Mouse (Mus musculus): ENCODE measurements around the gene Zc3h12d. TPM values are rescaled to one million over a fixed set of nuclear protein-coding genes. Genes with fewer than 3 reads are reported as not detected.

Gene Zc3h12d
- polyA plus RNA-seq, 1 experiment from 2014 or later: 0.04 TPM

GRCm38 (mm10) chr10:7833377-7834165 is 1.3 kb downstream of the Zc3h12d start:
- DNase-seq (ENCODE audit: low spot score): no peak
- H3K4me2 ChIP-seq (ENCODE audit: low read depth, low read length, severe bottlenecking): no peak overlapping the region
- H3K4me1 ChIP-seq (replicated peaks; ENCODE audit: control insufficient read depth, insufficient read depth, low read length): no peaks in the 10 kb centered on the region
- no peaks in the 10 kb centered on the region for H3K36me3 ChIP-seq (ENCODE audit: control insufficient read depth, insufficient read depth, low read length)
- no peaks in the 10 kb centered on the region for H3K9me3 ChIP-seq (ENCODE audit: control insufficient read depth, low read length)
- no peak overlapping the region for H3K9ac ChIP-seq (ENCODE audit: low read length)
- WGBS: 79% methylated on average over 9 of the region's 9 CpGs
- no peak overlapping the region for H3K27ac ChIP-seq (ENCODE audit: low read depth, low read length)
- H3K27me3 ChIP-seq (ENCODE audit: control insufficient read depth, insufficient read depth, low read length): no peaks in the 10 kb centered on the region
- no peak overlapping the region for H3K4me3 ChIP-seq (ENCODE audit: low read depth, low read length)
- ATAC-seq (replicated peaks; ENCODE audit: low FRiP score): no peak

- no peaks in the 10 kb centered on the region for H3K4me1 ChIP-seq (replicated peaks; ENCODE audit: control insufficient read depth, insufficient read depth, low read length)
- WGBS: 80% methylated on average over 10 of the region's 10 CpGs
- no peaks in the 10 kb centered on the region for H3K36me3 ChIP-seq (ENCODE audit: control insufficient read depth, insufficient read depth, low read length)
- no peaks in the 10 kb centered on the region for H3K27me3 ChIP-seq (ENCODE audit: control insufficient read depth, insufficient read depth, low read length)
- no peak overlapping the region for H3K4me2 ChIP-seq (ENCODE audit: low read depth, low read length, severe bottlenecking)
- DNase-seq (ENCODE audit: low spot score) (no peak), ATAC-seq (replicated peaks; ENCODE audit: low FRiP score) (no peak)
- H3K27ac ChIP-seq (ENCODE audit: low read depth, low read length): no peak overlapping the region
- H3K9me3 ChIP-seq (ENCODE audit: control insufficient read depth, low read length): no peaks in the 10 kb centered on the region
- H3K9ac ChIP-seq (ENCODE audit: low read length): no peak overlapping the region
- H3K4me3 ChIP-seq (ENCODE audit: low read depth, low read length): no peak overlapping the region
Observed at GRCm38 (mm10) chr10:7834671-7835225, 2.5 kb downstream of the Zc3h12d start.

- H3K9me3 ChIP-seq (ENCODE audit: control insufficient read depth, low read length): no peaks in the 10 kb centered on the region
- DNase-seq (ENCODE audit: low spot score) (no peak), ATAC-seq (replicated peaks; ENCODE audit: low FRiP score) (no peak)
- WGBS: 62% methylated on average over 2 of the region's 2 CpGs
- H3K9ac ChIP-seq (ENCODE audit: low read length): no peak overlapping the region
- H3K4me2 ChIP-seq (ENCODE audit: low read depth, low read length, severe bottlenecking): no peak overlapping the region
- no peaks in the 10 kb centered on the region for H3K4me1 ChIP-seq (replicated peaks; ENCODE audit: control insufficient read depth, insufficient read depth, low read length)
- H3K27ac ChIP-seq (ENCODE audit: low read depth, low read length): no peak overlapping the region
- no peaks in the 10 kb centered on the region for H3K27me3 ChIP-seq (ENCODE audit: control insufficient read depth, insufficient read depth, low read length)
- H3K4me3 ChIP-seq (ENCODE audit: low read depth, low read length): no peak overlapping the region
- no peaks in the 10 kb centered on the region for H3K36me3 ChIP-seq (ENCODE audit: control insufficient read depth, insufficient read depth, low read length)
Observed at GRCm38 (mm10) chr10:7836902-7837301, 4.6 kb downstream of the Zc3h12d start.

GRCm38 (mm10) chr10:7837446-7837845 is 5.2 kb downstream of the Zc3h12d start:
- Histone ChIP-seq H3K4me3 (ENCODE audit: low read depth, low read length) (no peak overlapping the region), H3K9me3 (ENCODE audit: control insufficient read depth, low read length) (no peaks in the 10 kb centered on the region), H3K9ac (ENCODE audit: low read length) (no peak overlapping the region), H3K36me3 (ENCODE audit: control insufficient read depth, insufficient read depth, low read length) (no peaks in the 10 kb centered on the region), H3K4me1 (replicated peaks; ENCODE audit: control insufficient read depth, insufficient read depth, low read length) (no peaks in the 10 kb centered on the region), H3K27ac (ENCODE audit: low read depth, low read length) (no peak overlapping the region), H3K4me2 (ENCODE audit: low read depth, low read length, severe bottlenecking) (no peak overlapping the region), H3K27me3 (ENCODE audit: control insufficient read depth, insufficient read depth, low read length) (no peaks in the 10 kb centered on the region)
- WGBS: 91% methylated on average over 8 of the region's 8 CpGs
- DNase-seq (ENCODE audit: low spot score) (no peak), ATAC-seq (replicated peaks; ENCODE audit: low FRiP score) (no peak)

GRCm38 (mm10) chr10:7838036-7838435 is 5.8 kb downstream of the Zc3h12d start:
- ATAC-seq (replicated peaks; ENCODE audit: low FRiP score): no peak
- DNase-seq (ENCODE audit: low spot score): no peak
- H3K4me2 ChIP-seq (ENCODE audit: low read depth, low read length, severe bottlenecking): no peak overlapping the region
- no peaks in the 10 kb centered on the region for H3K9me3 ChIP-seq (ENCODE audit: control insufficient read depth, low read length)
- H3K27me3 ChIP-seq (ENCODE audit: control insufficient read depth, insufficient read depth, low read length): no peaks in the 10 kb centered on the region
- WGBS: 93% methylated on average over 8 of the region's 8 CpGs
- no peaks in the 10 kb centered on the region for H3K36me3 ChIP-seq (ENCODE audit: control insufficient read depth, insufficient read depth, low read length)
- no peaks in the 10 kb centered on the region for H3K4me1 ChIP-seq (replicated peaks; ENCODE audit: control insufficient read depth, insufficient read depth, low read length)
- no peak overlapping the region for H3K4me3 ChIP-seq (ENCODE audit: low read depth, low read length)
- H3K27ac ChIP-seq (ENCODE audit: low read depth, low read length): no peak overlapping the region
- no peak overlapping the region for H3K9ac ChIP-seq (ENCODE audit: low read length)

GRCm38 (mm10) chr10:7838874-7839421 is 6.7 kb downstream of the Zc3h12d start:
- Histone ChIP-seq H3K4me3 (ENCODE audit: low read depth, low read length) (no peak overlapping the region), H3K9ac (ENCODE audit: low read length) (no peak overlapping the region), H3K9me3 (ENCODE audit: control insufficient read depth, low read length) (no peaks in the 10 kb centered on the region), H3K27me3 (ENCODE audit: control insufficient read depth, insufficient read depth, low read length) (no peaks in the 10 kb centered on the region), H3K27ac (ENCODE audit: low read depth, low read length) (no peak overlapping the region), H3K36me3 (ENCODE audit: control insufficient read depth, insufficient read depth, low read length) (no peaks in the 10 kb centered on the region), H3K4me2 (ENCODE audit: low read depth, low read length, severe bottlenecking) (no peak overlapping the region), H3K4me1 (replicated peaks; ENCODE audit: control insufficient read depth, insufficient read depth, low read length) (no peaks in the 10 kb centered on the region)
- WGBS: 83% methylated on average over 5 of the region's 5 CpGs
- DNase-seq (ENCODE audit: low spot score) (no peak), ATAC-seq (replicated peaks; ENCODE audit: low FRiP score) (no peak)

GRCm38 (mm10) chr10:7839551-7840352 is 7.5 kb downstream of the Zc3h12d start:
- no peak overlapping the region for H3K4me2 ChIP-seq (ENCODE audit: low read depth, low read length, severe bottlenecking)
- no peak overlapping the region for H3K4me3 ChIP-seq (ENCODE audit: low read depth, low read length)
- no peak overlapping the region for H3K27ac ChIP-seq (ENCODE audit: low read depth, low read length)
- no peak overlapping the region for H3K9ac ChIP-seq (ENCODE audit: low read length)
- no peak for DNase-seq (ENCODE audit: low spot score)
- no peaks in the 10 kb centered on the region for H3K27me3 ChIP-seq (ENCODE audit: control insufficient read depth, insufficient read depth, low read length)
- 91% methylated on average over 22 of the region's 22 CpGs for WGBS
- H3K36me3 ChIP-seq (ENCODE audit: control insufficient read depth, insufficient read depth, low read length): no peaks in the 10 kb centered on the region
- no peaks in the 10 kb centered on the region for H3K9me3 ChIP-seq (ENCODE audit: control insufficient read depth, low read length)
- no peak for ATAC-seq (replicated peaks; ENCODE audit: low FRiP score)
- no peaks in the 10 kb centered on the region for H3K4me1 ChIP-seq (replicated peaks; ENCODE audit: control insufficient read depth, insufficient read depth, low read length)

- no peak for ATAC-seq (replicated peaks; ENCODE audit: low FRiP score)
Observed at GRCm38 (mm10) chr10:7840353-7840733, 8.1 kb downstream of the Zc3h12d start.

More at GRCm38 (mm10) chr10:7840353-7840733, 8.1 kb downstream of the Zc3h12d start:
- Histone ChIP-seq H3K4me3 (ENCODE audit: low read depth, low read length) (no peak overlapping the region), H3K4me1 (replicated peaks; ENCODE audit: control insufficient read depth, insufficient read depth, low read length) (no peaks in the 10 kb centered on the region), H3K9ac (ENCODE audit: low read length) (no peak overlapping the region), H3K27me3 (ENCODE audit: control insufficient read depth, insufficient read depth, low read length) (no peaks in the 10 kb centered on the region), H3K36me3 (ENCODE audit: control insufficient read depth, insufficient read depth, low read length) (no peaks in the 10 kb centered on the region), H3K4me2 (ENCODE audit: low read depth, low read length, severe bottlenecking) (no peak overlapping the region), H3K27ac (ENCODE audit: low read depth, low read length) (no peak overlapping the region), H3K9me3 (ENCODE audit: control insufficient read depth, low read length) (no peaks in the 10 kb centered on the region)
- DNase-seq (ENCODE audit: low spot score): no peak
- WGBS: 83% methylated on average over 2 of the region's 2 CpGs
